Mouse (Mus musculus) adrenal gland (tissue): ENCODE measurements around the gene Vmn1r91.
"Not testable (repeated sequence)": the region's sequence is repeated elsewhere in the genome, so short reads cannot be mapped to it uniquely, and the experiment has no call there.

ENCODE experiments used
- intact Hi-C: fragments of 180-260 bp; cut with DNase I; formaldehyde crosslinking; loops from one replicate; pipeline ENCODE4 v1.15.1; 2025
- long read RNA-seq, 2 experiments: library from polyadenylated mRNA; unstranded; transcript quantifications; one replicate each; pipeline ENCODE4 v2.0.0; 2020; ENCODE audit warnings: borderline replicate concordance in 1 of 2; ENCODE audit not compliant: insufficient replicate concordance in 1 of 2

Gene Vmn1r91
- long read RNA-seq, experiment 1, result 0 reads
- long read RNA-seq, experiment 2, result 0 reads

GRCm38 (mm10) chr7:20099380-20099779 is at the start of gene Vmn1r91:
Gene Vmn1r91, plus strand, starts transcription at chr7:20099680.
- intact Hi-C loops, result not testable (repeated sequence)

GRCm38 (mm10) chr7:20064100-20064499 is 35.4 kb upstream of the Vmn1r91 start:
- intact Hi-C loops, result not testable (repeated sequence)

DNA sequence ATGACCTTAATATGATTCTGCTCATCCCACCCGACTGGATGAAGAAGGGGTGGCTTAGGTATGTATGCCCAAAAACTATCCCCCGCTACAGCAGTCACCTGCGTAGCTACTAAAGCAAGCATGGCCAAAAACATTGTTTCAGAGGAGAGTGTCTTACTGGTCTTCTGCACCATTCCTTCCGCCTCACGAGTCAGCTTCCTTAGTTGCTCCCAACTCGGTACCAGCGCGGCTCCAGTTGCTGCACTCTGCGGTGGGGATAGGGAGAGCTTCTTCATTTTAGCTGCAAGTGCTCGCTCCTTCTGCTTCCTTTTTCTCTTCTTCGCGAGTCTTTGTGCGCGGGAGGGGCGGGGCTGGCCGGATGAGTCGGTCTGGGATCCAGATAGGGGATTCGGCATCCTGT is 21.4 kb upstream of the Vmn1r91 start:
- intact Hi-C loops, result not testable (repeated sequence)

DNA sequence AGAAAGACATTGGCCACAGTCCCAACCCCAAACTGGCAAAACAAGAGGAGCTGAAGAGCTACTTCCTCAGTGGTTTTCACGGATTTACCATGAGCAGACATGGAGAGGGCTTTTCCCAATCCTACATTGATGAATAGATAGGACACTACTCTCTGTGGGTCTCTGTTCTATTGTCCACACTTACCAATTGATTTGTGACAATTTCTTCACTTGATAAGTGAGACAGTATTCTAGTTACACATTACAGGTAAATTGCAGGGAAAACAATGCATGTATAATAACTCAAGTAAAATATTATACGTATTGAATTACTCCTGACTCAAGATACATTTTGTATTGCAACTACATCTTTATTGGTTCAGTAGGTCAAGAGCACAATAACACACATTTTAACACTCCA is 23.0 kb downstream of the Vmn1r91 start, which contains the start of gene Gm16442:
TSS of gene Gm16442 (minus strand) at position 101 of the 400 bp plus-strand sequence.
- intact Hi-C loops, result not testable (repeated sequence)

GRCm38 (mm10) chr7:20138988-20139387 is 39.5 kb downstream of the Vmn1r91 start, which contains the start of gene Vmn1r93:
Gene Vmn1r93, minus strand, starts transcription at chr7:20139088.
- intact Hi-C loops, result not testable (repeated sequence)
